Mouse (Mus musculus): ENCODE data around the gene Defb38.

Gene Defb38

GRCm38 (mm10) chr8:19026466-19026865 is at the start of gene Defb38:
Gene Defb38, minus strand, starts transcription at chr8:19026566.
- DNase-seq (ENCODE audit: low spot score) = no peak

- DNase-seq (ENCODE audit: low spot score) = no peak
These were observed 39.6 kb upstream of the Defb38 start for GRCm38 (mm10) chr8:19066013-19066412.

- no peak for DNase-seq (ENCODE audit: low spot score)
These were observed 38.3 kb upstream of the Defb38 start, which contains the start of gene Defb39 for GRCm38 (mm10) chr8:19064710-19065109. Gene Defb39, minus strand, starts transcription at chr8:19064810.

- no peak for DNase-seq (ENCODE audit: low spot score)
These were observed 36.5 kb upstream of the Defb38 start for GRCm38 (mm10) chr8:19062891-19063290.

GRCm38 (mm10) chr8:19045242-19045641 is 18.9 kb upstream of the Defb38 start:
- DNase-seq (ENCODE audit: low spot score) = no peak

Measured in embryo, embryonic 10.5 days (tissue).